Mouse (Mus musculus) embryo, embryonic 11.5 days (tissue): ENCODE measurements around the gene Dctn1.
"Not testable (repeated sequence)": the region's sequence is repeated elsewhere in the genome, so short reads cannot be mapped to it uniquely, and the experiment has no call there.

Experiments
- DNase-seq: peaks from one replicate; pipeline ENCODE4 v3.0.0-alpha.2; 2012; ENCODE audit warnings: low read depth, low spot score

Dctn1 gene

GRCm38 (mm10) chr6:83136291-83136880 lies 29.3 kb upstream of the Dctn1 start:
- DNase-seq, result no peak

- peak; percentile 73 for DNase-seq
Observed at GRCm38 (mm10) chr6:83136881-83137575, 28.7 kb upstream of the Dctn1 start.

GRCm38 (mm10) chr6:83137576-83137950 lies 28.2 kb upstream of the Dctn1 start:
- DNase-seq, result peak; percentile 84

GRCm38 (mm10) chr6:83138056-83138455 lies 27.7 kb upstream of the Dctn1 start:
- no peak for DNase-seq

GRCm38 (mm10) chr6:83140044-83140443 lies 25.7 kb upstream of the Dctn1 start:
- no peak for DNase-seq

GRCm38 (mm10) chr6:83141636-83142035 lies 24.1 kb upstream of the Dctn1 start:
- DNase-seq, result no peak

GRCm38 (mm10) chr6:83142211-83142731 lies 23.4 kb upstream of the Dctn1 start:
- no peak for DNase-seq

GRCm38 (mm10) chr6:83142886-83143285 lies 22.8 kb upstream of the Dctn1 start:
- no peak for DNase-seq

GRCm38 (mm10) chr6:83145209-83145608 lies 20.5 kb upstream of the Dctn1 start:
- DNase-seq, result no peak

GRCm38 (mm10) chr6:83145805-83146204 lies 19.9 kb upstream of the Dctn1 start:
- no peak for DNase-seq

- DNase-seq, result no peak
Observed at GRCm38 (mm10) chr6:83147280-83147679, 18.4 kb upstream of the Dctn1 start.

- DNase-seq, result no peak
Observed at GRCm38 (mm10) chr6:83151721-83152120, 14.0 kb upstream of the Dctn1 start.

- no peak for DNase-seq
Observed at GRCm38 (mm10) chr6:83153038-83153437, 12.7 kb upstream of the Dctn1 start.

GRCm38 (mm10) chr6:83153485-83153884 lies 12.2 kb upstream of the Dctn1 start:
- DNase-seq, result no peak

GRCm38 (mm10) chr6:83155552-83156238 lies 10.0 kb upstream of the Dctn1 start:
- DNase-seq, result no peak

GRCm38 (mm10) chr6:83156259-83156684 lies 9.4 kb upstream of the Dctn1 start, which contains the start of the genes Wdr54 and 1700003E16Rik:
Wdr54 (minus strand) TSS chr6:83156397.
1700003E16Rik (plus strand) TSS chr6:83156404.
- DNase-seq, result peak; percentile 83

- DNase-seq, result not testable (repeated sequence)
Observed at GRCm38 (mm10) chr6:83159456-83159855, 6.3 kb upstream of the Dctn1 start.

- no peak for DNase-seq
Observed at GRCm38 (mm10) chr6:83161442-83161841, 4.3 kb upstream of the Dctn1 start.

GRCm38 (mm10) chr6:83161921-83162641 lies 3.6 kb upstream of the Dctn1 start:
- no peak for DNase-seq

- DNase-seq, result peak; percentile 67
Observed at GRCm38 (mm10) chr6:83162701-83163100, 3.0 kb upstream of the Dctn1 start.

- DNase-seq, result no peak
Observed at GRCm38 (mm10) chr6:83165026-83165606, 604 bp upstream of the Dctn1 start.
